Mouse (Mus musculus): ENCODE results near the gene Ccdc169.

Gene Ccdc169

GRCm38 (mm10) chr3:55122336-55122870 lies 14.7 kb upstream of the Ccdc169 start:
- DNase-seq (ENCODE audit: low spot score in 2 of 2), result no peak

GRCm38 (mm10) chr3:55123064-55123463 lies 14.1 kb upstream of the Ccdc169 start:
- no peak for DNase-seq (ENCODE audit: low spot score in 2 of 2)

- DNase-seq (ENCODE audit: low spot score in 2 of 2), result no peak
These were observed 7.9 kb upstream of the Ccdc169 start for GRCm38 (mm10) chr3:55129181-55129692.

- DNase-seq (ENCODE audit: low spot score in 2 of 2), result no peak
These were observed 5.4 kb upstream of the Ccdc169 start for GRCm38 (mm10) chr3:55131576-55132233.

- no peak for DNase-seq (ENCODE audit: low spot score in 2 of 2)
These were observed 2.7 kb downstream of the Ccdc169 start for GRCm38 (mm10) chr3:55139837-55140236.

GRCm38 (mm10) chr3:55141401-55141800 lies 4.3 kb downstream of the Ccdc169 start:
- DNase-seq (ENCODE audit: low spot score in 2 of 2), result no peak

GRCm38 (mm10) chr3:55144916-55145315 lies 7.8 kb downstream of the Ccdc169 start:
- no peak for DNase-seq (ENCODE audit: low spot score in 2 of 2)

GRCm38 (mm10) chr3:55146441-55146840 lies 9.3 kb downstream of the Ccdc169 start:
- no peak for DNase-seq (ENCODE audit: low spot score in 2 of 2)

GRCm38 (mm10) chr3:55147156-55147555 lies 10.0 kb downstream of the Ccdc169 start:
- DNase-seq (ENCODE audit: low spot score in 2 of 2), result no peak

GRCm38 (mm10) chr3:55148091-55148490 lies 11.0 kb downstream of the Ccdc169 start:
- no peak for DNase-seq (ENCODE audit: low spot score in 2 of 2)

- peak; percentile 53 to 67 for DNase-seq (ENCODE audit: low spot score in 2 of 2)
These were observed 14.7 kb downstream of the Ccdc169 start for GRCm38 (mm10) chr3:55151656-55152433.

- DNase-seq (ENCODE audit: low spot score in 2 of 2), result no peak
These were observed 15.7 kb downstream of the Ccdc169 start for GRCm38 (mm10) chr3:55152673-55153334.

GRCm38 (mm10) chr3:55154163-55154562 lies 17.0 kb downstream of the Ccdc169 start:
- no peak for DNase-seq (ENCODE audit: low spot score in 2 of 2)

GRCm38 (mm10) chr3:55157413-55157812 lies 20.3 kb downstream of the Ccdc169 start:
- peak in 1 of 2 experiments; percentile 8 for DNase-seq (ENCODE audit: low spot score in 2 of 2)

- no peak for DNase-seq (ENCODE audit: low spot score in 2 of 2)
These were observed 24.0 kb downstream of the Ccdc169 start for GRCm38 (mm10) chr3:55161144-55161543.

- DNase-seq (ENCODE audit: low spot score in 2 of 2), result no peak
These were observed 26.4 kb downstream of the Ccdc169 start for GRCm38 (mm10) chr3:55163510-55163909.

GRCm38 (mm10) chr3:55172478-55172877 lies 35.3 kb downstream of the Ccdc169 start:
- DNase-seq (ENCODE audit: low spot score in 2 of 2), result no peak

- no peak for DNase-seq (ENCODE audit: low spot score in 2 of 2)
These were observed 40.1 kb downstream of the Ccdc169 start for GRCm38 (mm10) chr3:55177271-55177670.

GRCm38 (mm10) chr3:55181766-55182165 lies 44.6 kb downstream of the Ccdc169 start, which contains the start of gene Sohlh2:
Gene Sohlh2, plus strand, starts transcription at chr3:55182028.
- no peak for DNase-seq (ENCODE audit: low spot score in 2 of 2)

GRCm38 (mm10) chr3:55191668-55192067 lies 54.5 kb downstream of the Ccdc169 start:
- no peak for DNase-seq (ENCODE audit: low spot score in 2 of 2)

GRCm38 (mm10) chr3:55193351-55193750 lies 56.2 kb downstream of the Ccdc169 start:
- no peak for DNase-seq (ENCODE audit: low spot score in 2 of 2)

GRCm38 (mm10) chr3:55194792-55195191 lies 57.7 kb downstream of the Ccdc169 start:
- no peak for DNase-seq (ENCODE audit: low spot score in 2 of 2)

Measured in cerebellum, postnatal 4 days (tissue).